Mouse (Mus musculus): Measurements from ENCODE around the gene Prkcd. TPM values are rescaled to one million over a fixed set of nuclear protein-coding genes. Genes with fewer than 3 reads are reported as not detected.

The Prkcd gene
- total RNA-seq, 2 experiments from 2014 or later = 123 to 353 TPM

- DNase-seq (ENCODE audit: low spot score in 2 of 2) = no peak
Measured at GRCm38 (mm10) chr14:30610304-30610703, 15.7 kb downstream of the Prkcd start.

- DNase-seq (ENCODE audit: low spot score in 2 of 2) = no peak
Measured at GRCm38 (mm10) chr14:30609499-30609898, 16.5 kb downstream of the Prkcd start.

- DNase-seq (ENCODE audit: low spot score in 2 of 2) = no peak
Measured at GRCm38 (mm10) chr14:30608176-30608575, 17.8 kb downstream of the Prkcd start.

GRCm38 (mm10) chr14:30607696-30608095 lies 18.3 kb downstream of the Prkcd start:
- no peak for DNase-seq (ENCODE audit: low spot score in 2 of 2)

GRCm38 (mm10) chr14:30606817-30607216 lies 19.2 kb downstream of the Prkcd start:
- no peak for DNase-seq (ENCODE audit: low spot score in 2 of 2)

- no peak for DNase-seq (ENCODE audit: low spot score in 2 of 2)
Measured at GRCm38 (mm10) chr14:30597142-30597541, 28.9 kb downstream of the Prkcd start.

- DNase-seq (ENCODE audit: low spot score in 2 of 2) = no peak
Measured at GRCm38 (mm10) chr14:30596407-30596806, 29.6 kb downstream of the Prkcd start.

GRCm38 (mm10) chr14:30595576-30596313 lies 30.3 kb downstream of the Prkcd start:
- DNase-seq (ENCODE audit: low spot score in 2 of 2) = peak; percentile 57 to 61

- no peak for DNase-seq (ENCODE audit: low spot score in 2 of 2)
Measured at GRCm38 (mm10) chr14:30594092-30594695, 31.8 kb downstream of the Prkcd start.

- no peak for DNase-seq (ENCODE audit: low spot score in 2 of 2)
Measured at GRCm38 (mm10) chr14:30593279-30594091, 32.5 kb downstream of the Prkcd start.

- DNase-seq (ENCODE audit: low spot score in 2 of 2) = peak; percentile 83 to 86
Measured at GRCm38 (mm10) chr14:30591417-30591816, 34.6 kb downstream of the Prkcd start.

GRCm38 (mm10) chr14:30590918-30591317 lies 35.1 kb downstream of the Prkcd start:
- DNase-seq (ENCODE audit: low spot score in 2 of 2) = no peak

- no peak for DNase-seq (ENCODE audit: low spot score in 2 of 2)
Measured at GRCm38 (mm10) chr14:30590041-30590645, 35.9 kb downstream of the Prkcd start.

- DNase-seq (ENCODE audit: low spot score in 2 of 2) = no peak
Measured at GRCm38 (mm10) chr14:30586780-30587461, 39.1 kb downstream of the Prkcd start.

GRCm38 (mm10) chr14:30585323-30585722 lies 40.7 kb downstream of the Prkcd start:
- DNase-seq (ENCODE audit: low spot score in 2 of 2) = no peak

GRCm38 (mm10) chr14:30584497-30585251 lies 41.3 kb downstream of the Prkcd start:
- DNase-seq (ENCODE audit: low spot score in 2 of 2) = no peak

- no peak for DNase-seq (ENCODE audit: low spot score in 2 of 2)
Measured at GRCm38 (mm10) chr14:30584077-30584476, 41.9 kb downstream of the Prkcd start.

- no peak for DNase-seq (ENCODE audit: low spot score in 2 of 2)
Measured at GRCm38 (mm10) chr14:30581238-30581637, 44.8 kb downstream of the Prkcd start.

GRCm38 (mm10) chr14:30579882-30580281 lies 46.1 kb downstream of the Prkcd start:
- no peak for DNase-seq (ENCODE audit: low spot score in 2 of 2)

- no peak for DNase-seq (ENCODE audit: low spot score in 2 of 2)
Measured at GRCm38 (mm10) chr14:30579180-30579579, 46.8 kb downstream of the Prkcd start.
